Mouse (Mus musculus): Measurements from ENCODE around the gene Usp53. TPM values are rescaled to one million over a fixed set of nuclear protein-coding genes. Genes with fewer than 3 reads are reported as not detected.

Gene Usp53
- polyA plus RNA-seq, 1 experiment from 2014 or later: 4.1 TPM

DNA sequence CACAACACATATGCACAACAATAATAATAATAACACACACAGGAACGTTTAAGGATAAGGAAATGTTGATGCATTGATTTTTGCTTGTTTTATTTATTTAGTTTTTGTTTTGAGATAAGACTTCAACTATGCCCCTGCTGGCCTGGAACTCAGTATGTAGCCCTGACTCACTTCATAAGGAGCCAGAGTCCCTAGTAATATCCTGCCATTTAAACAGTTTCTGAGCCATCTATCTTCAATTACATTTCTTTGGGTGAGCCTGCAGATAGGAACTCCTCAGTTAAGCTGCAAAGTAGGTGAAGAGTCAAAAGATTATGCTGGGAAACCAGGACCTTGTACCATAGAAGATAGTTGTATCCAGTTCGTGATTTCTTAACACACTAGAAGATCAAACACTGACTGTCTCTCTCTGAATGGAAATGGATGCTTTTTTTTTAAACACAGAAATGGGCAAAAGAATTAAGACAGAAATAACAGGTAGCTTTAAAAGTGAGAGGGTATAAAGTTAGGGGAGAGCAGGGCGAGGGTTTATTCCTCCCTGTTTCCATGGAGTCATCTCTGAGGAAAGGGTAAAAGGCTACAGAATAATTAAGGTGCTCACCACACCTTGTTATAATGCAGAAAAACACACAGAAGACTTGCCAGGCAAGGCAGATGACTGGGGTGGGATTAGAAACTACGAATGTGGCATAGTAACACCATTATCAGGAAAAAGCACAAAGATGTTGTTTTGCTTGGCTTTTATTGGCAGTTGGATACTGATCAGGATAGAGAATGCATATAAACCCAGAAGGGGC is 96.6 kb downstream of the Usp53 start:
- no peaks in the 10 kb centered on the region for H3K27me3 ChIP-seq (replicated peaks; ENCODE audit: control insufficient read depth, insufficient read depth, low read length)
- no peak for DNase-seq (ENCODE audit: low spot score)
- WGBS: 65% methylated on average over 4 of the region's 4 CpGs

More for the DNA sequence above, 96.6 kb downstream of the Usp53 start:
- H3K4me3 ChIP-seq (ENCODE audit: low read depth, low read length): no peak overlapping the region
- ATAC-seq (replicated peaks; ENCODE audit: low FRiP score): no peak
- no peak overlapping the region for H3K9ac ChIP-seq (ENCODE audit: low read depth, low read length)
- no peaks in the 10 kb centered on the region for H3K9me3 ChIP-seq (ENCODE audit: control insufficient read depth, low read length)
- no peak overlapping the region for H3K27ac ChIP-seq (ENCODE audit: low read depth, low read length)
- no peaks in the 10 kb centered on the region for H3K4me1 ChIP-seq (replicated peaks; ENCODE audit: control insufficient read depth, insufficient read depth, low read length)
- H3K36me3 ChIP-seq (ENCODE audit: control insufficient read depth, insufficient read depth, low read length): no peaks in the 10 kb centered on the region
- H3K4me2 ChIP-seq: no peak overlapping the region

Small RNA genes within 50 kb of the gene (microRNA-seq; reads per million reads assigned to microRNA genes)
- not detected for gene Gm22066 (ENCODE audit: borderline number of aligned reads)

Other genes with a start within 250 kb of the Usp53 start
- gene Fabp2, start 89.4 kb downstream of the Usp53 start, polyA plus RNA-seq (2014; fragmentation: Nextera tagmentation; extraction: Ambion mirVana): 4.3 and 5.4 TPM in 2 replicates
- not detected in 2 replicates for gene Gm10959, start 65.2 kb downstream of the Usp53 start, polyA plus RNA-seq (2014; fragmentation: Nextera tagmentation; extraction: Ambion mirVana)
- gene 1810037I17Rik, start 60.3 kb downstream of the Usp53 start, polyA plus RNA-seq (2014; fragmentation: Nextera tagmentation; extraction: Ambion mirVana): 123 and 134 TPM in 2 replicates
- gene Myoz2, start 50.5 kb upstream of the Usp53 start, polyA plus RNA-seq (2014; fragmentation: Nextera tagmentation; extraction: Ambion mirVana): 0.70 TPM in 1 of 2 replicates, not detected in the other